Mouse (Mus musculus): ENCODE measurements at regions not wholly inside any gene's neighbourhood (a gene's known extent, or its start where the extent isn't known, plus 50 kb on each side); places are given as distances from the start of the nearest gene placed in this dataset.

- TF ChIP-seq CTCF (IDR thresholded peaks at IDR 0.05; ENCODE audit: low read depth, low read length), result no peak
- TF ChIP-seq POLR2A (IDR thresholded peaks at IDR 0.05; ENCODE audit: borderline replicate concordance, low read depth, low read length), result no peak
These were observed 121.2 kb upstream of the Pkdcc start for GRCm38 (mm10) chr17:83093862-83094261.

All from bone marrow macrophage, adult 2 months (primary cell).